Mouse (Mus musculus): ENCODE results near the gene Fam214a.

DNA sequence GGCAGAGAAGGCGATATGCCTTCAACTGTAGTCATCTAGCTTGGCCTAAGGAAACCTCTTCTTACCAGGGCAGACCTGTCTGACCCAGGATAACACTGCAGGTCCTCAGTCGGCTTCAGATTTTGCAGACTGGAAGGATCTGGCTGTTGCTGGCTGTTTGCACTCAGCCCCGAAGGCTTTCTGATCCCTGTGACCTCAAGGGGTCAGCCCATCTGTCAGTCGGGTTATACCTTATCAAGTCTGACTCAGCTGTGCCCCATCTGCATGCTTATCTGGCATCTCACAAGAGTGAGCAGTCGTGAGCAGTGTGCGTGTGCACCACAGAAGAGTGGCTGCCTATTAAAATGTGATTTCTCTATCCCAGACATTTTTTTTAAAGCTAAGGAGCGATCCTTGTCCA lies 71.4 kb downstream of the Fam214a start:
- no peak for TF ChIP-seq CTCF (IDR thresholded peaks at IDR 0.05; ENCODE audit: control insufficient read depth, insufficient read depth, insufficient read length)
- no peak for TF ChIP-seq USF1 (IDR thresholded peaks at IDR 0.05; ENCODE audit: low read depth)
- TF ChIP-seq CEBPB (IDR thresholded peaks at IDR 0.05; ENCODE audit: low read depth), result no peak
